Mouse (Mus musculus) C2C12 (cell line): ENCODE data around the gene Ccl5.

Experiments
- CEBPB ChIP-seq: IDR thresholded peaks from one replicate; pipeline ENCODE4 v1.6.1; 2011; ENCODE audit warnings: low read depth, mild to moderate bottlenecking, control low read depth, moderate library complexity
- CTCF ChIP-seq: IDR thresholded peaks from one replicate; pipeline ENCODE4 v1.5.1; 2011; ENCODE audit not compliant: control insufficient read depth, insufficient read depth, insufficient read length
- FOSL1 ChIP-seq: IDR thresholded peaks from one replicate; pipeline ENCODE4 v1.8.0; 2011; ENCODE audit warnings: mild to moderate bottlenecking, low read length; ENCODE audit not compliant: poor library complexity, insufficient read depth, severe bottlenecking
- MAX ChIP-seq: IDR thresholded peaks from one replicate; pipeline ENCODE4 v1.6.1; 2011; ENCODE audit warnings: mild to moderate bottlenecking, control low read depth
- MYOD1 ChIP-seq: IDR thresholded peaks from one replicate; pipeline ENCODE4 v1.6.1; 2011; ENCODE audit warnings: low read depth; ENCODE audit not compliant: control insufficient read depth, insufficient read length
- MYOG ChIP-seq: IDR thresholded peaks from one replicate; pipeline ENCODE4 v1.6.1; 2011; ENCODE audit not compliant: control insufficient read depth, insufficient read length; ENCODE audit errors: extremely low read depth
- USF1 ChIP-seq: IDR thresholded peaks from one replicate; pipeline ENCODE4 v1.6.1; 2011; ENCODE audit warnings: low read depth, mild to moderate bottlenecking, control low read depth, moderate library complexity

DNA sequence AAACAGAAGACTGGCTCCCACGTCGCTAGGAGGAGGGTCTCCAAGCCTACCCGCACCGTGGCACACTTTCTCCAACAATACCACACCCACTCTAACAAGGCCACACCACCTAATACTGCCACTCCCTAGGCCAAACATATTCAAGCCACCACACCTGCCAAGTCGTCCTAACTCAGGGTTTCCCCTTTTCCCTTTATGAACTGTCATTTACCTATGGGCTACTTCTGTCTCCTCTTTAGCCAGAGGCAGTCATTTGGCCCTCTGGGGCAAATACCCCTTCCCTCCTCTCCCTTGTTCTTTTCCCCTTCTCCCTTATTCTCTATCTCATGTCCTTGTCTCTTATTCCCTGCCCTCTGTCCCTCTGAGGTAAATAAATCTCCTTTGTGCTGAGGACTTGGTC is 21.4 kb upstream of the Ccl5 start:
- TF ChIP-seq CEBPB (no peak), CTCF (no peak), USF1 (no peak), FOSL1 (no peak), MYOD1 (no peak), MAX (no peak), MYOG (no peak)
